Mouse (Mus musculus): ENCODE measurements around the gene Klhdc10. TPM values are rescaled to one million over a fixed set of nuclear protein-coding genes. Genes with fewer than 3 reads are reported as not detected.

Gene Klhdc10
- polyA plus RNA-seq, 1 experiment from 2014 or later: 26.8 TPM

GRCm38 (mm10) chr6:30461755-30462344, 60.2 kb downstream of the Klhdc10 start:
- H3K4me2 ChIP-seq (replicated peaks; ENCODE audit: low read depth, low read length): no peak overlapping the region
- peak overlapping the region; percentile 98 for H3K27ac ChIP-seq (ENCODE audit: low read length)
- no peak overlapping the region for H3K4me3 ChIP-seq (ENCODE audit: low read length)
- no peaks in the 10 kb centered on the region for H3K9me3 ChIP-seq (ENCODE audit: low read length)
- peaks cover 51% of the 10 kb centered on the region for H3K4me1 ChIP-seq (ENCODE audit: insufficient read depth, low read length)
- no peak overlapping the region for H3K9ac ChIP-seq (replicated peaks; ENCODE audit: low read length)
- peaks cover 5% of the 10 kb centered on the region; the same call in 1 of the 2 replicates for H3K36me3 ChIP-seq (ENCODE audit: insufficient read depth, low read length)
- no peak for ATAC-seq (ENCODE audit: low FRiP score, low TSS enrichment)
- no peaks in the 10 kb centered on the region for H3K27me3 ChIP-seq (ENCODE audit: insufficient read depth, low read length)
- WGBS: 83% methylated on average over 11 of the region's 13 CpGs

GRCm38 (mm10) chr6:30462822-30463221, 61.2 kb downstream of the Klhdc10 start:
- no peak for ATAC-seq (ENCODE audit: low FRiP score, low TSS enrichment)
- 7% methylated on average over 7 of the region's 7 CpGs for WGBS
- H3K36me3 ChIP-seq (ENCODE audit: insufficient read depth, low read length): no peaks in the 10 kb centered on the region
- peak overlapping the region; percentile 88 for H3K27ac ChIP-seq (ENCODE audit: low read length)
- no peak overlapping the region for H3K4me3 ChIP-seq (ENCODE audit: low read length)
- H3K9me3 ChIP-seq (ENCODE audit: low read length): no peaks in the 10 kb centered on the region
- peaks cover 51% of the 10 kb centered on the region for H3K4me1 ChIP-seq (ENCODE audit: insufficient read depth, low read length)
- no peaks in the 10 kb centered on the region for H3K27me3 ChIP-seq (ENCODE audit: insufficient read depth, low read length)
- no peak overlapping the region for H3K4me2 ChIP-seq (replicated peaks; ENCODE audit: low read depth, low read length)
- H3K9ac ChIP-seq (replicated peaks; ENCODE audit: low read length): 0 out of 2 replicates have a peak overlapping the region, but pooled peaks have one; percentile 13

- Histone ChIP-seq H3K9me3 (ENCODE audit: low read length) (no peaks in the 10 kb centered on the region), H3K4me1 (ENCODE audit: insufficient read depth, low read length) (peaks cover 40% of the 10 kb centered on the region), H3K9ac (replicated peaks; ENCODE audit: low read length) (no peak overlapping the region), H3K4me3 (ENCODE audit: low read length) (no peak overlapping the region), H3K27me3 (ENCODE audit: insufficient read depth, low read length) (no peaks in the 10 kb centered on the region), H3K27ac (ENCODE audit: low read length) (no peak overlapping the region), H3K36me3 (ENCODE audit: insufficient read depth, low read length) (no peaks in the 10 kb centered on the region), H3K4me2 (replicated peaks; ENCODE audit: low read depth, low read length) (no peak overlapping the region)
- 72% methylated on average over 11 of the region's 11 CpGs for WGBS
- no peak for ATAC-seq (ENCODE audit: low FRiP score, low TSS enrichment)
Observed at GRCm38 (mm10) chr6:30465586-30465985, 63.9 kb downstream of the Klhdc10 start.

DNA sequence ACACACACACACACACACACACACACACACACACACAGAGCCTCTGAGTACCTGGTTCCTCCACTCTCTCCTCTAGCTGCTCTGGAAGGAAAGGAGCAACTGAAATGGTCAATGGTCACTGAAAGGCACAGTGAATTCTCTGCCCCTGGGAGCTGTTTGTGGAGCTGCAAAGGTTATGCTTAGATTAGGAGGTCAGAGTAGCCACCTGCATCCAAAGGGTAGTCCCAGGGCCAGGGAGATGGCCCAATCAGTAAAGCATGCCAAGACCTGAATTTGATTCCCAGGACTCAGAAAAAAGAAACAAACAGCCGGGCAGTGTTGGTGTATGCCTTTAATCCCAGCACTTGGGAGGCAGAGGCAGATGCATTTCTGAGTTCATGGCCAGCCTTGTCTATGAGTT, 66.4 kb downstream of the Klhdc10 start:
- Histone ChIP-seq H3K9ac (replicated peaks; ENCODE audit: low read length) (no peak overlapping the region), H3K4me1 (ENCODE audit: insufficient read depth, low read length) (peaks cover 18% of the 10 kb centered on the region), H3K9me3 (ENCODE audit: low read length) (no peaks in the 10 kb centered on the region), H3K4me2 (replicated peaks; ENCODE audit: low read depth, low read length) (no peak overlapping the region), H3K27me3 (ENCODE audit: insufficient read depth, low read length) (no peaks in the 10 kb centered on the region), H3K27ac (ENCODE audit: low read length) (no peak overlapping the region), H3K4me3 (ENCODE audit: low read length) (no peak overlapping the region), H3K36me3 (ENCODE audit: insufficient read depth, low read length) (no peaks in the 10 kb centered on the region)
- no peak for ATAC-seq (ENCODE audit: low FRiP score, low TSS enrichment)
- 75% methylated on average over 1 of the region's 1 CpGs for WGBS

DNA sequence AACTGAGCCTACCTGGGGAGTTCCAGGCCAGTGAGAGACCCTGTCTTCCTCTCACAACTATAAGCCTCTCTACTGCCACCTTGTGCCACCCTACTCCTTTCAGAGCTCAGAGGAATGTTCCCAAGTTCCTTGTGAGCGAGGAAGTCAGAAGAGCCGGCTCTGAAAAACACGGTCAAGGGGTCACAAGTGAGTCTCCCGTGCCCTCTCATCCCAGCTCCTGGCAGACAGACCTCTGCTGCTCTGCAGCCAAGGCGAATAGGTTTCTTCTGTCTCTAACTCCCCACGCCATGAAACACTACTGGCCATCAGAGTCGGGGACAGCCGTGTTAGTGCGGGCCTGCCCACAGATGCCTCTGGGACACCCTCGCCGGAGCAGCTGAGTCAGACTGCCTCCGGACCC, 67.0 kb downstream of the Klhdc10 start:
- H3K4me3 ChIP-seq (ENCODE audit: low read length): no peak overlapping the region
- no peaks in the 10 kb centered on the region for H3K36me3 ChIP-seq (ENCODE audit: insufficient read depth, low read length)
- ATAC-seq (ENCODE audit: low FRiP score, low TSS enrichment): 0 out of 2 replicates have a peak, but pooled peaks have one; percentile 54
- 0 out of 2 replicates have a peak overlapping the region, but pooled peaks have one; percentile 12 for H3K27ac ChIP-seq (ENCODE audit: low read length)
- no peaks in the 10 kb centered on the region for H3K27me3 ChIP-seq (ENCODE audit: insufficient read depth, low read length)
- no peaks in the 10 kb centered on the region for H3K9me3 ChIP-seq (ENCODE audit: low read length)
- no peak overlapping the region for H3K4me2 ChIP-seq (replicated peaks; ENCODE audit: low read depth, low read length)
- peaks cover 12% of the 10 kb centered on the region for H3K4me1 ChIP-seq (ENCODE audit: insufficient read depth, low read length)
- 56% methylated on average over 12 of the region's 12 CpGs for WGBS
- H3K9ac ChIP-seq (replicated peaks; ENCODE audit: low read length): peak overlapping the region; percentile 42; the same call in 1 of the 2 replicates

DNA sequence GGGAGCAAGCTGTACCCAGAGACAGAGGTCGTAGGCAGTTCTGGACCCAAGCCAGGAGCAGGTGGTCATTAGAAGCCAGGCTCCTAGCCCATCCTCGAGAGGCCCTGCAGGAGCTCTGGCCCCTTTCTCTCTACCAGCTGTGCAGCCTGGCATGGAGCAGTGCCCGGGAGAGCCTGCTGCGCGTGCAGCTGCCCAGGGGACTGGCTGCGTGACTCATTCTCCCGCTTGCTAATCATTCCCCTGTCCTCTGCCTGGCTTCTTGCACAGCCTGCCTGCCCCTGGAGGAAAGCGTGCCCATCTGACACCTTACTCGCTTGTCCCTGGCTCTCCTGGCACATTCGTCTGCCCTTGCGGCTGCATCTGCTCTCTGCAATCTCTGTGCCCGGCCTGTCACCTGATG, 67.7 kb downstream of the Klhdc10 start:
- Histone ChIP-seq H3K9ac (replicated peaks; ENCODE audit: low read length) (no peak overlapping the region), H3K4me2 (replicated peaks; ENCODE audit: low read depth, low read length) (no peak overlapping the region), H3K27me3 (ENCODE audit: insufficient read depth, low read length) (no peaks in the 10 kb centered on the region), H3K9me3 (ENCODE audit: low read length) (no peaks in the 10 kb centered on the region), H3K4me1 (ENCODE audit: insufficient read depth, low read length) (peaks cover 12% of the 10 kb centered on the region), H3K4me3 (ENCODE audit: low read length) (no peak overlapping the region), H3K36me3 (ENCODE audit: insufficient read depth, low read length) (no peaks in the 10 kb centered on the region), H3K27ac (ENCODE audit: low read length) (no peak overlapping the region)
- ATAC-seq (ENCODE audit: low FRiP score, low TSS enrichment): peak; percentile 76
- 75% methylated on average over 12 of the region's 12 CpGs for WGBS

DNA sequence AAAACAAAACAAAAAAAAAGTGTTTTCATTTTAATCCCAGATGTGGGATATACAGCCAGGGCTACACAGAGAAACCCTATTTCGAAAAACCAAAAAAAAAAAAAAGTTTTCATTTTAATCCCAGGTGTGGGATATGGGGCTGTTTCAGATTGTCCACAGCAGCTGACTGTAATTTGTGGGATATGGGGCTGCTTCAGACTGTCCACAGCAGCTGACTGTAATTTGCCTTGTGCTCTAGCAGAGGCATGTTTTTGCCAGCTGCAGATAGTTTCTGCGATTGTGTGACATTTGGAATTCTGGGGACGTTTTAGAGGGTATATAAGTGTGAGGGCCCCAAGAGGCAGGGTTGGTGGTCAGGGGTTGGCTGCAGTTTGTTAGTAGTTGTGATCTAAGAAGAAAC, 70.0 kb downstream of the Klhdc10 start:
- WGBS: 73% methylated on average over 3 of the region's 3 CpGs
- Histone ChIP-seq H3K36me3 (ENCODE audit: insufficient read depth, low read length) (no peaks in the 10 kb centered on the region), H3K27ac (ENCODE audit: low read length) (no peak overlapping the region), H3K9ac (replicated peaks; ENCODE audit: low read length) (no peak overlapping the region), H3K4me1 (ENCODE audit: insufficient read depth, low read length) (peaks cover 7% of the 10 kb centered on the region), H3K4me3 (ENCODE audit: low read length) (no peak overlapping the region), H3K9me3 (ENCODE audit: low read length) (no peaks in the 10 kb centered on the region), H3K4me2 (replicated peaks; ENCODE audit: low read depth, low read length) (no peak overlapping the region), H3K27me3 (ENCODE audit: insufficient read depth, low read length) (no peaks in the 10 kb centered on the region)
- ATAC-seq (ENCODE audit: low FRiP score, low TSS enrichment): no peak

DNA sequence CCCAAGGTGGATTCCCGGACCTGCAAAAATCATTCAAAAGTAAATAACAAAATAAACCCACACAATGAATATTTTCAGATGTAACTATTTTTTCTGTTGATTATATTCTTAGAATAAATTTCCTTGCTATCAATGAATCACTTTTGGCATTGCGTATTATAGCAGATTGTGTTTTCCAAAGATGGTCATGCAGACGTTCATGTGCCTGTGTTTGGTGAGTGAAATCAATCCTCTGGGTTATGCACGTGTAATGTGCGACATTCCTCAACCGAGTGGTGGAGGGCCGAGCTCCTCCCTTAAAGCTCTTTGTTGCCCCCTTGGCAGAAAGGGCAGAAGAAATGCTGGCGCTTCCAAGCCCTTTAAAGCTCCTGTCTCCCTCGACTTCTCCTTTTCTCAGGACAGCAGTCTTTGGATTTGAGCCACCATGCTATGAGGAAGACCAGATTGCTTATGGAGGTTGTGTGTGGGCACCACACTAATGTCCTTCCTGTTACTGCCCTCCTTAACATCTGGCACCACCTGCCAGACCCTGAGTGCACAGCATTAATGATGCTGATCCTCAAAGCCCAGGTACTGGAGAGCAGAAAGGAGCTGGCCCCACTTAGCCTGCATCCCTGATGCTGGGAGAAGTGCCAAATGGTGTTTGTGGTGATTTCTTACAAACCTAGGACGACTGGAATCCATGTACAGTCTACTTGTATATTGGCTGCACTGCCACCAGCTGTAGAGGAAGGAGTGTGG, 74.5 kb downstream of the Klhdc10 start:
- no peak for ATAC-seq (ENCODE audit: low FRiP score, low TSS enrichment)
- H3K9ac ChIP-seq (replicated peaks; ENCODE audit: low read length): no peak overlapping the region
- H3K4me2 ChIP-seq (replicated peaks; ENCODE audit: low read depth, low read length): no peak overlapping the region
- H3K27ac ChIP-seq (ENCODE audit: low read length): no peak overlapping the region
- 57% methylated on average over 10 of the region's 10 CpGs for WGBS
- H3K4me1 ChIP-seq (ENCODE audit: insufficient read depth, low read length): no peaks in the 10 kb centered on the region
- H3K9me3 ChIP-seq (ENCODE audit: low read length): no peaks in the 10 kb centered on the region
- no peak overlapping the region for H3K4me3 ChIP-seq (ENCODE audit: low read length)
- H3K36me3 ChIP-seq (ENCODE audit: insufficient read depth, low read length): peaks cover 7% of the 10 kb centered on the region; the same call in 1 of the 2 replicates
- no peaks in the 10 kb centered on the region for H3K27me3 ChIP-seq (ENCODE audit: insufficient read depth, low read length)

- H3K4me3 ChIP-seq (ENCODE audit: low read length): no peak overlapping the region
- no peak overlapping the region for H3K9ac ChIP-seq (replicated peaks; ENCODE audit: low read length)
- H3K4me2 ChIP-seq (replicated peaks; ENCODE audit: low read depth, low read length): no peak overlapping the region
- peak overlapping the region; percentile 34; the same call in 1 of the 2 replicates for H3K27ac ChIP-seq (ENCODE audit: low read length)
- H3K27me3 ChIP-seq (ENCODE audit: insufficient read depth, low read length): no peaks in the 10 kb centered on the region
- H3K9me3 ChIP-seq (ENCODE audit: low read length): no peaks in the 10 kb centered on the region
- H3K4me1 ChIP-seq (ENCODE audit: insufficient read depth, low read length): no peaks in the 10 kb centered on the region
- H3K36me3 ChIP-seq (ENCODE audit: insufficient read depth, low read length): peaks cover 12% of the 10 kb centered on the region; the same call in 1 of the 2 replicates
- ATAC-seq (ENCODE audit: low FRiP score, low TSS enrichment): no peak
- WGBS: 81% methylated on average over 8 of the region's 8 CpGs
Observed at GRCm38 (mm10) chr6:30477210-30477714, 75.6 kb downstream of the Klhdc10 start.

- WGBS: 94% methylated on average over 6 of the region's 6 CpGs
- H3K27me3 ChIP-seq (ENCODE audit: insufficient read depth, low read length): no peaks in the 10 kb centered on the region
- no peaks in the 10 kb centered on the region for H3K9me3 ChIP-seq (ENCODE audit: low read length)
- no peak for ATAC-seq (ENCODE audit: low FRiP score, low TSS enrichment)
- no peak overlapping the region for H3K9ac ChIP-seq (replicated peaks; ENCODE audit: low read length)
- H3K27ac ChIP-seq (ENCODE audit: low read length): no peak overlapping the region
- no peak overlapping the region for H3K4me2 ChIP-seq (replicated peaks; ENCODE audit: low read depth, low read length)
- H3K4me3 ChIP-seq (ENCODE audit: low read length): no peak overlapping the region
- peaks cover 15% of the 10 kb centered on the region for H3K36me3 ChIP-seq (ENCODE audit: insufficient read depth, low read length)
- no peaks in the 10 kb centered on the region for H3K4me1 ChIP-seq (ENCODE audit: insufficient read depth, low read length)
Observed at GRCm38 (mm10) chr6:30477784-30478183, 76.1 kb downstream of the Klhdc10 start.

Measured in kidney, embryonic 16.5 days (tissue).